Mouse (Mus musculus) gastrocnemius, postnatal 36 days (tissue): ENCODE results near the gene Cldn16. TPM values are rescaled to one million over a fixed set of nuclear protein-coding genes. Genes with fewer than 3 reads are reported as not detected.
"Not testable (repeated sequence)": the region's sequence is repeated elsewhere in the genome, so short reads cannot be mapped to it uniquely, and the experiment has no call there.

Source experiments
- DNase-seq, 2 experiments: peaks; one replicate each; pipeline ENCODE4 v3.0.0; 2022
- intact Hi-C: fragments of 180-260 bp; cut with DNase I; formaldehyde crosslinking; loops from one replicate; pipeline ENCODE4 v1.15.1; 2025
- long read RNA-seq, 2 experiments: library from polyadenylated mRNA; stranded (forward); transcript quantifications; one replicate each; pipeline ENCODE4 v2.0.0; 2021
- total RNA-seq, 2 experiments: library from RNA; stranded (reverse); gene quantifications; 2 replicates each; pipeline ENCODE4 v1.2.3; 2021

Cldn16 gene
- total RNA-seq = not detected
- long read RNA-seq, experiment 1 = 0 reads
- long read RNA-seq, experiment 2 = 0 reads

- DNase-seq = no peak
- intact Hi-C loops = no loop called here
Observed at GRCm38 (mm10) chr16:26462835-26463234, at the start of gene Cldn16. Gene Cldn16 (plus strand): TSS chr16:26463135.

GRCm38 (mm10) chr16:26418616-26419015, 44.3 kb upstream of the Cldn16 start:
- intact Hi-C loops = no loop called here

GRCm38 (mm10) chr16:26422078-26422477, 40.9 kb upstream of the Cldn16 start:
- intact Hi-C loops = no loop called here
- no peak for DNase-seq

More at GRCm38 (mm10) chr16:26418616-26419015, 44.3 kb upstream of the Cldn16 start:
- no peak for DNase-seq

GRCm38 (mm10) chr16:26430246-26430645, 32.7 kb upstream of the Cldn16 start:
- intact Hi-C loops = no loop called here
- DNase-seq = no peak

GRCm38 (mm10) chr16:26433486-26433885, 29.4 kb upstream of the Cldn16 start:
- intact Hi-C loops = no loop called here
- DNase-seq = no peak

- intact Hi-C loops = no loop called here
- DNase-seq = no peak
Observed at GRCm38 (mm10) chr16:26440031-26440430, 22.9 kb upstream of the Cldn16 start.

GRCm38 (mm10) chr16:26441156-26441555, 21.8 kb upstream of the Cldn16 start:
- no peak for DNase-seq
- intact Hi-C loops = no loop called here

- intact Hi-C loops = no loop called here
- no peak for DNase-seq
Observed at GRCm38 (mm10) chr16:26444843-26445242, 18.1 kb upstream of the Cldn16 start.

GRCm38 (mm10) chr16:26447594-26447993, 15.3 kb upstream of the Cldn16 start:
- intact Hi-C loops = no loop called here
- no peak for DNase-seq

GRCm38 (mm10) chr16:26454163-26454562, 8.8 kb upstream of the Cldn16 start:
- no peak for DNase-seq
- intact Hi-C loops = no loop called here

GRCm38 (mm10) chr16:26456182-26456581, 6.8 kb upstream of the Cldn16 start:
- no peak for DNase-seq
- intact Hi-C loops = no loop called here

- intact Hi-C loops = no loop called here
- no peak for DNase-seq
Observed at GRCm38 (mm10) chr16:26466535-26466934, 3.6 kb downstream of the Cldn16 start.

- no peak for DNase-seq
- intact Hi-C loops = no loop called here
Observed at GRCm38 (mm10) chr16:26471254-26471653, 8.3 kb downstream of the Cldn16 start.

GRCm38 (mm10) chr16:26495721-26496120, 32.8 kb downstream of the Cldn16 start:
- intact Hi-C loops = no loop called here
- DNase-seq = no peak

GRCm38 (mm10) chr16:26499705-26500104, 36.8 kb downstream of the Cldn16 start:
- DNase-seq, intact Hi-C loops: not testable (repeated sequence)

- DNase-seq = no peak
- intact Hi-C loops = no loop called here
Observed at GRCm38 (mm10) chr16:26500738-26501137, 37.8 kb downstream of the Cldn16 start.

- DNase-seq = no peak
- intact Hi-C loops = no loop called here
Observed at GRCm38 (mm10) chr16:26504961-26505360, 42.0 kb downstream of the Cldn16 start.

- intact Hi-C loops = no loop called here
- DNase-seq = no peak
Observed at GRCm38 (mm10) chr16:26519596-26519995, 56.7 kb downstream of the Cldn16 start.

GRCm38 (mm10) chr16:26525832-26526231, 62.9 kb downstream of the Cldn16 start:
- intact Hi-C loops = no loop called here
- DNase-seq = no peak

- intact Hi-C loops = no loop called here
- DNase-seq = no peak
Observed at GRCm38 (mm10) chr16:26526669-26527068, 63.7 kb downstream of the Cldn16 start, which contains the start of gene Tmem207. Gene Tmem207 (minus strand): TSS chr16:26526769.

GRCm38 (mm10) chr16:26527931-26528666, 65.2 kb downstream of the Cldn16 start:
- intact Hi-C loops = no loop called here

GRCm38 (mm10) chr16:26530451-26530850, 67.5 kb downstream of the Cldn16 start:
- intact Hi-C loops = no loop called here
- no peak for DNase-seq

More at GRCm38 (mm10) chr16:26527931-26528666, 65.2 kb downstream of the Cldn16 start:
- no peak for DNase-seq
